Mouse (Mus musculus) hindbrain, embryonic 13.5 days (tissue): Measurements from ENCODE around the gene Dazap1. TPM values are rescaled to one million over a fixed set of nuclear protein-coding genes. Genes with fewer than 3 reads are reported as not detected.

Experiments used
- ATAC-seq: fragments of 200-750 bp; cut with Nextera tagmentation; 2 replicates; pipeline ENCODE4 v1.8.0; 2017; ENCODE audit warnings: moderate TSS enrichment; ENCODE audit not compliant: low FRiP score
- H3K27ac ChIP-seq: fragments of 300-500 bp; sonication (generic); 2 replicates; pipeline ENCODE4 v1.5.1; 2015; ENCODE audit warnings: inconsistent platforms, mild to moderate bottlenecking, moderate library complexity
- H3K27me3 ChIP-seq: fragments of 300-500 bp; sonication (generic); 2 replicates; pipeline ENCODE4 v1.6.1; 2015; ENCODE audit warnings: mild to moderate bottlenecking, inconsistent platforms
- H3K36me3 ChIP-seq: fragments of 300-500 bp; sonication (generic); 2 replicates; pipeline ENCODE4 v1.6.1; 2015; ENCODE audit warnings: mild to moderate bottlenecking, inconsistent platforms
- H3K4me1 ChIP-seq: fragments of 300-500 bp; sonication (generic); replicated peaks from 2 replicates; pipeline ENCODE4 v1.6.1; 2015; ENCODE audit warnings: inconsistent platforms
- H3K4me2 ChIP-seq: fragments of 300-500 bp; sonication (generic); 2 replicates; pipeline ENCODE4 v1.6.1; 2015; ENCODE audit warnings: inconsistent platforms, mild to moderate bottlenecking, moderate library complexity
- H3K4me3 ChIP-seq: fragments of 300-500 bp; sonication (generic); 2 replicates; pipeline ENCODE4 v1.5.1; 2015; ENCODE audit warnings: mild to moderate bottlenecking, inconsistent platforms
- H3K9ac ChIP-seq: fragments of 300-500 bp; sonication (generic); 2 replicates; pipeline ENCODE4 v1.6.1; 2015; ENCODE audit warnings: mild to moderate bottlenecking, inconsistent platforms
- H3K9me3 ChIP-seq: fragments of 300-500 bp; sonication (generic); 2 replicates; pipeline ENCODE4 v1.6.1; 2016; ENCODE audit warnings: inconsistent platforms
- WGBS: fragments of 180-500 bp; shearing (Covaris S2); methylation state at CpG from one replicate; pipeline ENCODE4 v1.1.7; 2015; 5-methylcytosine and 5-hydroxymethylcytosine counted together
- polyA plus RNA-seq: library from polyadenylated mRNA; unstranded; fragments of >200 nt; fragmentation: Nextera tagmentation; extraction: Ambion mirVana; gene quantifications from 2 replicates; pipeline ENCODE4 v1.2.1, GENCODE M21; 2015

Dazap1 gene
- polyA plus RNA-seq, 1 experiment from 2014 or later: 61.6 TPM

DNA sequence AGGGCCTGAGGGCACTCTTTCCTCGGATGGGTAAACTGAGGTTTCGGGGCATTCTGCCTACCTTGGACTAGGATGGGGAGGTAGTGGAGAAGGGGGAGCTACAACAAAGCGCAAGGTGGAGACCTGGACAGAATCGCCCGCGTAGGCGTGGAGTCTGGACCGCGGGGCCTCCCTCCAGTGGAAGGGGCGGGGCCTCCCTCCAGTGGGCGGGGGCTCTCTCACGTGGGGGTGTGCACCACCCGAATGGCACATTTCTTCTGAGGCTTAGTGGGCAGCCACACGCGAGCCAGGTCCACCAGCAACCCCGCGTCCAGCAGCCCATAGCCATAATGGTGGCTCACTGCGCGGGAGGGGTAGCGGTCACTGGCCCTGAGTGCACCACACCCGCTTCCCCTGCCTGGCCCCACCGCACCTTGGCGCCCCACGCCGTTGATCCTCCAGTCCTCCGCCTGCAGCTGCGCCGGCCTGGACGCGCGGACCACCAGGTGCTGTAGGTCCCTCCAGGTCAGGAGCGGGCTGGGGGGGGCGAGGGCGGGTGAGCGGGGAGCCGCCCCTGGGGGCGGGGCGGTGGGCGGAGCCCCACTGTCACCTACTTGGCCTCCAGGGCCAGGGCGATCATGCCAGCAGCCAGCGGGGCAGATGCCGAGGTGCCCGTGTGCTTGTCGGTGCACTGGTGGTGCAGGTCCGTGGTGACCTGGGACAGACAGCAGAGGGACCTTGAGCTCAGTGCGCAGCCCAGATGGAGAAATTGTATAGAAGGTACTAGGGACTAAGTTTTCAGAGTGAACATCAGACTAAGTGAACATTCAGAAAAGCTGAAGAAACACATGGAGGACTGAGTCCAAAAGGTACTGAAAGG lies 62.2 kb downstream of the Dazap1 start:
- peak; percentile 18; the same call in 1 of the 2 replicates for ATAC-seq
- Histone ChIP-seq H3K4me1 (peaks cover 28% of the 10 kb centered on the region), H3K4me3 (peak overlapping the region; percentile 45)

DNA sequence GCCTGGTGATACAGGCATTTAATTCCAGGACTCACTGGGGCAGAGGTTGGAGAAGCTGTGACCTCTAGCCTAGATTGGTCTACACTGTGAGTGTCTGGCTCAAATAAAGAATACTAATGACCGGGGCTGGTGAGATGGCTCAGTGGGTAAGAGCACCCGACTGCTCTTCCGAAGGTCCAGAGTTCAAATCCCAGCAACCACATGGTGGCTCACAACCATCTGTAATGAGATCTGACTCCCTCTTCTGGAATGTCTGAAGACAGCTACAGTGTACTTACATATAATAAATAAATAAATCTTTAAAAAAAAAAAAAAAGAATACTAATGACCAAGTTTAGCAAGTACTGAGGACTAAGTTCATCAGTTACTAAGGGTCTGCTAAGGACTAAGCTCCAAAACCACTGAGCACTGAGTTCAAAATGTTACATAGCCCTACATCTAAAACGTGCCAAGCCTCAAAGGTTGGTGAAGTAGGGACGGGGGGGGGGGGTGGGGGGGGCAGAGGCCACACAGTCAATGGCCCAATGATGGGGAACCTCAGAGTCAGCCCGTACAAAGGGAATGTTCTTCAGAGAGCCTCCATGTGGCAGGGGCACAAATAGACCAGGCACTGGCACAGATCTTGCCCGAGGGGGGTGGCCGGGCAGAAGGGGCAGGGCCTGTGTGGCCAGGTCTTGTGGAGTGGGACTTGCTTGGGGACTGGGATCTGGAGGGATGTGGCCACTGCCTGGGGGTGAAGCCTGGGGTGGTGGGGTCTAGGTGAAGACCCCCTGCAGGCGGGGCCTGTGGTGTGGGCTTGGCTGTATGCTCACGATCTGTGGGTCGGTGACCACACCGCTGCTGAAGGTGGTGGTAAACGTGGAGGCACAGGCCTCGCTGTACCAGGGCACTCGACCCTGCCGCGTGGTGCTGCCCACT lies 63.1 kb downstream of the Dazap1 start:
- 82% methylated on average over 17 of the region's 17 CpGs for WGBS
- H3K4me2 ChIP-seq: peak overlapping the region; percentile 79
- no peak overlapping the region for H3K27ac ChIP-seq
- H3K9me3 ChIP-seq: no peaks in the 10 kb centered on the region
- no peaks in the 10 kb centered on the region for H3K36me3 ChIP-seq
- H3K4me3 ChIP-seq: peak overlapping the region; percentile 45; the same call in 1 of the 2 replicates
- peaks cover 24% of the 10 kb centered on the region for H3K4me1 ChIP-seq
- no peak overlapping the region for H3K9ac ChIP-seq
- peaks cover 39% of the 10 kb centered on the region for H3K27me3 ChIP-seq
- no peak for ATAC-seq

More for the DNA sequence above, 62.2 kb downstream of the Dazap1 start:
- H3K27me3 ChIP-seq: peaks cover 39% of the 10 kb centered on the region
- no peak overlapping the region for H3K27ac ChIP-seq
- H3K9ac ChIP-seq: peak overlapping the region; percentile 70
- WGBS: 1% methylated on average over 40 of the region's 46 CpGs
- H3K4me2 ChIP-seq: peak overlapping the region; percentile 79
- H3K36me3 ChIP-seq: peaks cover 7% of the 10 kb centered on the region
- H3K9me3 ChIP-seq: no peaks in the 10 kb centered on the region

DNA sequence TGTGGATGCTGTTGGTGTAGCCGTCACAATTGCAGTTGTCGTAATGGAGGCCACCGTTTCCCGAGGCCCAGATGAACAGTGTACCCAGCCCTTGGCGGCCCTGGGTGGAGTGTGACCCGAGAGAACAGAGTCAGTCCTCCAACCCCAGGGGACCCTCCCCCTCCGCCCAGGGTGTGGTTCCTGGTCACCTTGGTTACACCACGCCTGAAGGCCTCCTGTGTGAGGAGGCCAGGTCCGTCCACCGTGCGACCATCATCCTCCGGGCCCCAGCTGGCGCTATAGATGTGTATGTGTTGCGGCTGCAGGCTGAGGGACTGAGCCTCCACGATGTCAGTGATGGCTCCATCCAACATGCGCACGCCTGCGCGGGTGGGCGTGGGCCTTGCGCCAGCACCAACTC lies 63.8 kb downstream of the Dazap1 start:
- Histone ChIP-seq H3K4me2 (no peak overlapping the region), H3K4me1 (peaks cover 20% of the 10 kb centered on the region), H3K9ac (no peak overlapping the region), H3K27me3 (peaks cover 39% of the 10 kb centered on the region), H3K4me3 (no peak overlapping the region), H3K27ac (no peak overlapping the region), H3K36me3 (no peaks in the 10 kb centered on the region), H3K9me3 (no peaks in the 10 kb centered on the region)
- WGBS: 84% methylated on average over 21 of the region's 21 CpGs
- no peak for ATAC-seq

DNA sequence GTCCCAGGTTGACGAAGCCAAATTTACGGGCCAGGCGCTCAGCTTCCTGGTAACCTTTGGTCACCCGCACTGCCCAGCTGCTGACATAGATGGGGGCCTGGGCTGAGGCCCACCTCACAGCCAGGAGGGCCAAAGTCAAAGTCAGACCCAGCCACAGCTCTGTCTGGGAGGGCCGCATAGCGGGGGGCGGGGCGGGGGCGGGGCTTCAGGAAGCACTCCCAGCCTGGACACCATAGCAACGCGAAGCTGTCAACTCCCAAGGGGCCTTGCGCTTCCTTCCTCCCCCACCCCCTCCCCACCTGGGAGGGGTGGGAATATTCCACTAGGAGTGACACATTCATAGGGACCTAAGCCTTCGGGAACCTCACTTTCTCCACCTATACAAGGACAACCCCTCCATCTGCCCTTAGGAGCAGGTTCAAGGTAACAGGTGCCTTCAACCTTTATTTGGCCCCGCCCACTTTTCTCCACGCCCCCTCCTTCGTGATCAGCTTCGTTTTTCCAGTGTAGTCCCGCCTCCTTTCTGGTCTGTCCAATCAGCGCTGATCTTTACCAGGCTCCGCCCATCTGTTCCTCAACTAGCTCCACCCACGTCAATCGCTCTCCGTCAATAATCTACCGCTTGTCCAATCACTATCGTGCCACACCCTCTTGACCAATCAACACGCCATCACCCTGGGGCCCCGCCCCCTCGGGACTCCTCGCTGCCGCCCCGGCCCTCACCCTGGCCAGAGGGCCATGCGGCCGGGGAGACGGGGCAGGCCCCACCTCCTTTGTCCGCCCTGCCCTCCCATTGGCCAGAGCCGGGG lies 68.2 kb downstream of the Dazap1 start, which contains the start of the genes Pcsk4 and Reep6:
TSS of gene Pcsk4 (minus strand) at position 226 of the 809 bp plus-strand sequence.
TSS of gene Reep6 (plus strand) at position 681 of the 809 bp plus-strand sequence.
- H3K4me1 ChIP-seq: peaks cover 17% of the 10 kb centered on the region
- peak within 1 kb of the TSS; percentile 79 for H3K4me2 ChIP-seq
- H3K9ac ChIP-seq: peak within 1 kb of the TSS; percentile 68
- H3K27ac ChIP-seq: no peak within 1 kb of the TSS
- ATAC-seq: peak; percentile 89
- H3K9me3 ChIP-seq: no peaks in the 10 kb centered on the region
- WGBS: 5% methylated on average over 36 of the region's 36 CpGs
- peak within 1 kb of the TSS; percentile 46 for H3K4me3 ChIP-seq
- peaks cover 48% of the 10 kb centered on the region for H3K27me3 ChIP-seq
- H3K36me3 ChIP-seq: no peaks in the 10 kb centered on the region

DNA sequence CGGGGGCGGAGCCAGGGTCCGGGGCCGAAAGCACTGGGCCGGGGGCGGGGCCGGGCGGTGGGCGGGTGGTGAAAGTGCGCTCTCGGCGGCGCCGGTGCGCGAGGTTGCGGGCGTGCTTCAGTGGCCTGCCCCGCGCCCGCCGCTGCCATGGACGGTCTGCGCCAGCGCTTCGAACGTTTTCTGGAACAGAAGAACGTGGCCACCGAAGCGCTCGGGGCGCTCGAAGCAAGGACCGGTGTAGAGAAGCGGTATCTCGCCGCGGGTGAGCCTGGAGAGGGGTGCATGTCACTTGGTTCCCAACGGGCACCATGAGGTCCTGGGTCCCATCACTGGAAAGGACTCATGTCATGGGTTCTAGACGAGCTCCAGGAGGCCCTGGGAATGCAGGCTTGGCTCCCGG lies 68.8 kb downstream of the Dazap1 start:
- H3K36me3 ChIP-seq: no peaks in the 10 kb centered on the region
- ATAC-seq: no peak; the same call in 1 of the 2 replicates
- H3K9ac ChIP-seq: peak overlapping the region; percentile 68

DNA sequence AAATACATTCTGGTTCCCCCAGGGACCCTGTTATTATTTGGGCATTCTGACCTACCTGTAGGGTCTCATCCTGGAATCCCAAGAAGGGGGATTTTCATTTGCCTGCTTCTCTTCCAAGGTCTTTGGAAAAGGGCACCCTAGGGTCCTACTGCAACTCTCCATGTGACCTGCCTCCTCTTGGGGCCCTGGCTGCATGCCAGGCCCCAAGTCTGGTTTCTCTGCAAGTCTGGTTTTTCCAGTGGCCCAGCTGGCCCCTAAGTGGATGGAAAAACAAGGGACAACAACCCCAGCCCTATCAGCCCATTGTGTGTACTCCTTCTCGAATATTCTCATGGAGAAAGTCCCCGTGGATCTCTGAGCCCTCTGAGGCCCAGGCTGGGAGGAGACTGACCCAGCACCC lies 69.6 kb downstream of the Dazap1 start:
- 0 out of 2 replicates have a peak, but pooled peaks cover 3% of the 10 kb centered on the region for H3K36me3 ChIP-seq
- no peak overlapping the region for H3K27ac ChIP-seq
- ATAC-seq: no peak
- WGBS: 60% methylated on average over 2 of the region's 2 CpGs
- no peaks in the 10 kb centered on the region for H3K9me3 ChIP-seq
- H3K4me1 ChIP-seq: peaks cover 17% of the 10 kb centered on the region
- H3K9ac ChIP-seq: peak overlapping the region; percentile 68; the same call in 1 of the 2 replicates
- H3K4me3 ChIP-seq: peak overlapping the region; percentile 46; the same call in 1 of the 2 replicates
- H3K4me2 ChIP-seq: no peak overlapping the region
- peaks cover 46% of the 10 kb centered on the region for H3K27me3 ChIP-seq

More for the DNA sequence above, 68.8 kb downstream of the Dazap1 start:
- WGBS: 2% methylated on average over 34 of the region's 41 CpGs
- Histone ChIP-seq H3K27me3 (peaks cover 45% of the 10 kb centered on the region), H3K4me1 (peaks cover 17% of the 10 kb centered on the region), H3K9me3 (no peaks in the 10 kb centered on the region), H3K4me3 (peak overlapping the region; percentile 46), H3K4me2 (peak overlapping the region; percentile 79), H3K27ac (no peak overlapping the region)

DNA sequence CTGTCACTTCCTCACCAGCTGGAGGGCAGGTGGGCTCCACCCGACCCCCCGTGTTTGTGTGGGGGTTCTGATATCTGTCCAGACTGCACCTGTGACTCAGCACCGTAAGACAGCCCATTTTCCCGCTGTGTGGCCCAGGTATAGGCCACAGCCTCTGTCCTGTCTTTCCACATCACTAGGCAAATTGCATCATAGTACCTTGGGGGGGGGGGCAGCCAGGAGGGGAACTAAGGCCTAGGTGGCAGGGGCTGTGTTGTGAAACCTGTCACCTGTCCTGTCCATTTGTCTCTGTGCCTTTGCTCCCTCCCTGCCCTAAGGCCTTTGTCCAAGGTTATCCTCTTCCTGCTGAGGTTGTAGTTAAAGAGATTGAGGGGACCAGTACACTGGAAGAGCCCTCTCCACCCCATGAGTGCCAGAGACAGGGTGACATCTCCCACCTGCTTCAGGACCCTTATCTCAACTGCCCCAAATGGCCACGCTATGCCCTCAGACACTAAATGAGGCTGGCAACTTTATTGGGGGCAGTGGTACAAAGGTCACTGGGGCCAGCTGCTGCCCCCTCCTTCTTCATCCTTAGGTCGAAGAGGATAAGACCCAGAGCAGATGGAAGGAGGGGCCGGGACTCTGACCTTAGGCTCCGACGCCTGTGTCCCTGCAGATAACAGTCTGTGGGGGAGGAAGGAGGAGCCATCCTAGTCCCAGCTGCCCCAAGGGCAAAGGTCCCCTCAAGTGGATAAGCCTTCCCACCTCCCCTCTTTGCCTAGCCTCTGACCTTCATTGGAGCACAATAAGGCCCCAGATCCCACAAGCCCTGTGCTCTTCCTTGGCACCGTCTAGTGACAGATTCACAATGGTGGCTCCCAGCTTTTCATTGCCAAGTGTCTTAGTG lies 70.6 kb downstream of the Dazap1 start:
- Histone ChIP-seq H3K27ac (no peak overlapping the region), H3K9ac (no peak overlapping the region), H3K36me3 (0 out of 2 replicates have a peak, but pooled peaks cover 3% of the 10 kb centered on the region), H3K4me3 (no peak overlapping the region), H3K27me3 (peaks cover 50% of the 10 kb centered on the region), H3K4me1 (peaks cover 17% of the 10 kb centered on the region), H3K4me2 (no peak overlapping the region), H3K9me3 (no peaks in the 10 kb centered on the region)
- WGBS: 73% methylated on average over 10 of the region's 10 CpGs
- no peak for ATAC-seq

DNA sequence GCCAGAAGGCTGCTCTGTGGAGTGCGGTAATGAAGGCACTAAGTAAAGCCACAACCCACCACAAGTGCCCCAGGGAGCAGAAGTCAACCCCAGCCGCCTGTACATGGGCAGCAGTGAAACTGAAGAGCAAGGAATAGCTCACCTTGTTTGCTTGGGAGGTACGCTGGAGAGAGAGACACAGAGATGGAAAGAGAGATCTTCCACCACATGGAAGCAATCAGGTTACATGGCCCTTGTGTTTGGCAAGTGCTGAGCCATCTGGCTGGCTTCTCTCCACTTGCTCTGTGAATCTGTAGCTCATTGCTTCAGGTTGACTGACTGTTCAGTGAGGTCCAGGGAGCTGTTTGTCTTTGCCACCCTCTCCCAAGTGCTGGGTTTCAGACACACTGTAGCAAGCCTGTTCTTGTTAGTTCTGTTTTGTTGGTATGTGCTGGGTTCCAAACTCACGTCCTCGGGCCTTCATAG lies 71.3 kb downstream of the Dazap1 start:
- 0 out of 2 replicates have a peak, but pooled peaks cover 3% of the 10 kb centered on the region for H3K36me3 ChIP-seq
- no peak overlapping the region for H3K4me3 ChIP-seq
- no peak overlapping the region for H3K4me2 ChIP-seq
- no peak overlapping the region for H3K27ac ChIP-seq
- ATAC-seq: no peak
- peaks cover 17% of the 10 kb centered on the region for H3K4me1 ChIP-seq
- no peaks in the 10 kb centered on the region for H3K9me3 ChIP-seq
- WGBS: 84% methylated on average over 5 of the region's 5 CpGs
- peaks cover 48% of the 10 kb centered on the region for H3K27me3 ChIP-seq
- H3K9ac ChIP-seq: no peak overlapping the region

DNA sequence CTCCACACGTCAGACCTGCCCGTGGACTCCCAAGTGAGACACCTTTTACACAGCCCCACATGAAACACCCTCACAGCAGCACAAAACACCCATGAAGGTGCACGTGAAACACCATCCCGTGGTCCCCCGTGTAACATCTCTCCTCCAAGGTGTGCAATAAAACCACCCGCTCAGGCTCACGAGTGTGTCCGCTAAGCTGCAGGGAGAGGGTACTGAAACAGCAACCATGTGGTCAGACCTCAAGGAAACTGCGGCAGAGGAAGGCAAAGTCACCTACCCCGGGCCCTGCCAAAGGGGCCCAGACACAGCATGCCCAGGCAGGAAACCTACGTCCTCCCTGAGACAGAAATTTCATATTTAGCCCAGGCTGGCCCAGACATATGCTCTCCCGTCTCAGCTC lies 75.0 kb downstream of the Dazap1 start:
- peaks cover 60% of the 10 kb centered on the region for H3K27me3 ChIP-seq
- no peak for ATAC-seq
- no peak overlapping the region for H3K27ac ChIP-seq
- H3K9ac ChIP-seq: peak overlapping the region; percentile 13; the same call in 1 of the 2 replicates
- WGBS: 90% methylated on average over 12 of the region's 12 CpGs
- peaks cover 2% of the 10 kb centered on the region for H3K4me1 ChIP-seq
- H3K4me3 ChIP-seq: no peak overlapping the region
- no peaks in the 10 kb centered on the region for H3K9me3 ChIP-seq
- 0 out of 2 replicates have a peak, but pooled peaks cover 3% of the 10 kb centered on the region for H3K36me3 ChIP-seq
- H3K4me2 ChIP-seq: no peak overlapping the region
